Mouse (Mus musculus): ENCODE measurements around the gene S100a6. TPM values are rescaled to one million over a fixed set of nuclear protein-coding genes. Genes with fewer than 3 reads are reported as not detected.

S100a6 gene
- polyA plus RNA-seq, 1 experiment from 2014 or later = 84.2 TPM

DNA sequence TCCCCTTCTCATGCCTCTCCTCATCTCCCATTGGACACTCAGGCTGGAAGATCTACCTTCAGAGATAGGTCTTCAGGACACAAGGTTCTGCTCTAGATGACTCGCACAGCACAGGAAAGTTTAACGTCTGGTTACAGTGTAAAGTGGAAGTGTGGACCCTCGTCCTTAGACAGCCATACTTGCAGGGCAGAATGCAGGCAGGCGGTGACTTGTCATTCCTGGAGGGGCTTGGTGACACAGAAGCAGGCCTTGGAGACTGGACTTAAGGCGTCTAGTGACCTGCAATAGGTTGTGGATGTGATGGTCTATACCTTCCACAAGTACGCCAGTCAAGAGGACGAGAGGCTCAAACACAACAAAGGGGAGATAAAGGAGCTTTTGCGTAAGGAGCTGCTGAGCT, 22.7 kb upstream of the S100a6 start, which contains the start of gene S100a2:
Gene S100a2 (plus strand): TSS at position 301 of the 400 bp plus-strand sequence.
- Histone ChIP-seq H3K27me3 (ENCODE audit: insufficient read depth, low read length) (no peaks in the 10 kb centered on the region), H3K9ac (no peak within 1 kb of the TSS), H3K4me2 (no peak within 1 kb of the TSS), H3K4me3 (ENCODE audit: low read depth, low read length) (no peak within 1 kb of the TSS), H3K27ac (ENCODE audit: low read depth) (no peak within 1 kb of the TSS), H3K36me3 (ENCODE audit: insufficient read depth) (no peaks in the 10 kb centered on the region), H3K4me1 (ENCODE audit: insufficient read depth) (0 out of 2 replicates have a peak, but pooled peaks cover 4% of the 10 kb centered on the region), H3K9me3 (ENCODE audit: low read depth, low read length) (no peaks in the 10 kb centered on the region)
- no peak for ATAC-seq (ENCODE audit: insufficient read depth)
- DNase-seq = no peak
- WGBS = 80% methylated on average over 8 of the region's 8 CpGs
- no peak for TF ChIP-seq CTCF (IDR thresholded peaks at IDR 0.05; ENCODE audit: low read depth)

DNA sequence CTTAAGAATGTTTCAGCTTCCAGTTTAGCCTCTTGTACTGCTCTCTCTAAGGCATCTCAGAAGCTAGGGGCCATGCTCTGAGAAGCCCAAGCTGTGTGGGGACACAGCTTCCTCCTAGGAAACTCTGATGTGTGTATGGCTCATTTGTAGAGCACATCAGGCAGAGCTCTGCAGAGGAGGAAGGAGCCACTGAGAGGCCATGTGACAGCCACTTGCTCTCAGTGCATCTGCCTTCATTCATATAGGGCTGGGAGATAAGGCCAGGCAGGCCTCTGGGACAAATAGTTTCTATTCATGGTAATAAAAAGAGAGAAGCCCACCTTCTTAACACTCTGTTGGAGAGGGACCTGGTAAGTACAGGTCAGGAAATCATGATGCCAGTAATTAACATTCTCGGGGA, 18.2 kb upstream of the S100a6 start:
- Histone ChIP-seq H3K36me3 (ENCODE audit: insufficient read depth) (no peaks in the 10 kb centered on the region), H3K27ac (ENCODE audit: low read depth) (no peak overlapping the region), H3K4me3 (ENCODE audit: low read depth, low read length) (no peak overlapping the region), H3K27me3 (ENCODE audit: insufficient read depth, low read length) (no peaks in the 10 kb centered on the region), H3K9ac (no peak overlapping the region), H3K9me3 (ENCODE audit: low read depth, low read length) (no peaks in the 10 kb centered on the region), H3K4me1 (ENCODE audit: insufficient read depth) (no peaks in the 10 kb centered on the region), H3K4me2 (no peak overlapping the region)
- TF ChIP-seq CTCF (IDR thresholded peaks at IDR 0.05; ENCODE audit: low read depth) = no peak
- DNase-seq (no peak), ATAC-seq (ENCODE audit: insufficient read depth) (no peak)
- 87% methylated on average over 1 of the region's 1 CpGs for WGBS

DNA sequence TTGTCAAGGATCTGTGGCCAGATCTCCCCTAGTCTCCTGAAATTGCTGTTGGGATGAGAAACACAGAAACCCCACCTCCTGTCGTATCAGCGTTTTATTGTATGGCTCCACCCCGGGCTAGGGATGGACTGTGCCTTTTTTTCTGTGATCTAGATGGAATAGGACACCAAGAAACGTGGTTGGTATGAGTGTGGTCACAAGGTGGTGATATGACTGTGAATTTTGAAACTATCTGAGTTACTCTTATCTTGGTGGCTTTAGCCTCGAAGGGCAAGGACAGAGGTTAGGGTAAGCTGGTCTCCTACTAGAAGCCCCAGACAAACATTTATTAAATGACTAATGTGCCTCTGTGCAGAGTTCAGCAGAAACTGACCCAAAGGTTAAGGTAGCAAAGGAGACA, 17.1 kb upstream of the S100a6 start:
- H3K27ac ChIP-seq (ENCODE audit: low read depth) = no peak overlapping the region
- WGBS = 54% methylated on average over 5 of the region's 5 CpGs
- no peak overlapping the region for H3K4me2 ChIP-seq
- H3K9me3 ChIP-seq (ENCODE audit: low read depth, low read length) = no peaks in the 10 kb centered on the region
- H3K4me1 ChIP-seq (ENCODE audit: insufficient read depth) = no peaks in the 10 kb centered on the region
- H3K4me3 ChIP-seq (ENCODE audit: low read depth, low read length) = no peak overlapping the region
- H3K36me3 ChIP-seq (ENCODE audit: insufficient read depth) = no peaks in the 10 kb centered on the region
- TF ChIP-seq CTCF (IDR thresholded peaks at IDR 0.05; ENCODE audit: low read depth) = no peak
- DNase-seq (no peak), ATAC-seq (ENCODE audit: insufficient read depth) (no peak)
- H3K9ac ChIP-seq = no peak overlapping the region
- no peaks in the 10 kb centered on the region for H3K27me3 ChIP-seq (ENCODE audit: insufficient read depth, low read length)

DNA sequence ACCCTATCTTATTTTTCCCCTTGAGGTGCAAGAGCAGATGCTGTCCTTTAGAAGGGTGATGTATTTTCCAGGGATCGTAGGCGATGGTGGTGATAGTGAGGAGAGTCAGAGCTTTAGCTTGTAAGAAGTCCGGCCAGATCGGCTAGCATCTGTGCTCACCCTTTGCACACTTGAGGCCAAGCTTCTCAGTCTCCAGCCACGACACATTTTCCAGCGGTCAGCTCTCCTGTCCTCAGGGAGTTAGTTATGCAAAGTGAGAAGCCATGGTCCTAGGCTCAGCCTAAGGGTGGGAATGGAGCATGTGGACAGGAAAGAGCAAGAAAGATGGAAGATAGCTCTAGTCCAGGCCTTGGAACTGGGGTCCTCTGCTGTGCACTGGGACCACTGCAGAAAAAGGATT, 15.9 kb upstream of the S100a6 start:
- 88% methylated on average over 6 of the region's 6 CpGs for WGBS
- DNase-seq = no peak
- Histone ChIP-seq H3K4me1 (ENCODE audit: insufficient read depth) (no peaks in the 10 kb centered on the region), H3K36me3 (ENCODE audit: insufficient read depth) (no peaks in the 10 kb centered on the region), H3K9me3 (ENCODE audit: low read depth, low read length) (no peaks in the 10 kb centered on the region), H3K9ac (no peak overlapping the region), H3K27ac (ENCODE audit: low read depth) (no peak overlapping the region), H3K4me2 (no peak overlapping the region), H3K27me3 (ENCODE audit: insufficient read depth, low read length) (no peaks in the 10 kb centered on the region), H3K4me3 (ENCODE audit: low read depth, low read length) (no peak overlapping the region)
- ATAC-seq (ENCODE audit: insufficient read depth) = no peak
- TF ChIP-seq CTCF (IDR thresholded peaks at IDR 0.05; ENCODE audit: low read depth) = no peak

DNA sequence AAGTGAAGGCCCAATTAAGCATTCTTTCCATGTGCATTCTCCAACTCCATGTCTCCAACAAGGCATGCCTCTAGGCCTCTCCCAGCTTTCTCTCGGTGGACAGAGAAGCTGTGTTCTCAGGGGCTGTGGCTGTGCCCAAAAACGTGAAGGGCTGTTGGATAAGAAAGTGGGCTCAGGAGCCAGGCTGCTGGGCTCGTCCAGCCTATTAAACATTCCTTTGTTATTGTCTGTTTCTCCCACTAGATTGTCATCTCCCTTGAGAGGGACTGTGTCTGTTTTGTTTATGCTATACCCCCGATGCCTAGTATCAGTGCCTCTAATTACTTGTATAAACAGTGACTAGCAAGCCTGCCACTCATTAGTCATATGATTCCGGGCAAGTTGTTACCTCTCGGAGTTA, 14.9 kb upstream of the S100a6 start:
- WGBS = 24% methylated on average over 6 of the region's 6 CpGs
- Histone ChIP-seq H3K9ac (no peak overlapping the region), H3K27ac (ENCODE audit: low read depth) (no peak overlapping the region), H3K4me1 (ENCODE audit: insufficient read depth) (no peaks in the 10 kb centered on the region), H3K4me3 (ENCODE audit: low read depth, low read length) (no peak overlapping the region), H3K36me3 (ENCODE audit: insufficient read depth) (no peaks in the 10 kb centered on the region), H3K9me3 (ENCODE audit: low read depth, low read length) (no peaks in the 10 kb centered on the region), H3K27me3 (ENCODE audit: insufficient read depth, low read length) (no peaks in the 10 kb centered on the region), H3K4me2 (no peak overlapping the region)
- ATAC-seq (ENCODE audit: insufficient read depth) (no peak), DNase-seq (no peak)
- no peak for TF ChIP-seq CTCF (IDR thresholded peaks at IDR 0.05; ENCODE audit: low read depth)

DNA sequence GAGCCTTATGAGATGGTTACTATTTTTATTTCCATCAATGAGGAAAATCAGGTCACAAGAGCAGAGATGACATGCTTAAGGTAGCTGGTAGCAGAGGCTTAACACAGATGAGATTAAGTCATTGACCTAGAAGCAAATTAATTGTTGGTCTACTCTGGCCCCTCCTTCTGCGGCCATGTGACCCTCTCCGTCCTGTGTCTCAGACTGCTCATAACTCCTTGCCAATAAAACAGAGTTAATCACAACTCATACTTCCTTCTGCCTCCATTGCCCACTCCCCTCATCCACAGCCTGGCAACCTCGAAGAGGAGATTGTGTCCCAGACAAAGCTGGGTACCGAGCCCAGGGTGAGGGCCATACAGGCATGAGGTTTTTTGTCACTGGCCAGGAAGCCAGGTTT, 14.5 kb upstream of the S100a6 start:
- Histone ChIP-seq H3K4me2 (no peak overlapping the region), H3K27ac (ENCODE audit: low read depth) (no peak overlapping the region), H3K9me3 (ENCODE audit: low read depth, low read length) (no peaks in the 10 kb centered on the region), H3K4me1 (ENCODE audit: insufficient read depth) (0 out of 2 replicates have a peak, but pooled peaks cover under 1% of the 10 kb centered on the region), H3K9ac (no peak overlapping the region), H3K4me3 (ENCODE audit: low read depth, low read length) (no peak overlapping the region), H3K27me3 (ENCODE audit: insufficient read depth, low read length) (no peaks in the 10 kb centered on the region), H3K36me3 (ENCODE audit: insufficient read depth) (no peaks in the 10 kb centered on the region)
- TF ChIP-seq CTCF (IDR thresholded peaks at IDR 0.05; ENCODE audit: low read depth) = no peak
- no peak for DNase-seq
- 77% methylated on average over 4 of the region's 4 CpGs for WGBS
- no peak for ATAC-seq (ENCODE audit: insufficient read depth)

DNA sequence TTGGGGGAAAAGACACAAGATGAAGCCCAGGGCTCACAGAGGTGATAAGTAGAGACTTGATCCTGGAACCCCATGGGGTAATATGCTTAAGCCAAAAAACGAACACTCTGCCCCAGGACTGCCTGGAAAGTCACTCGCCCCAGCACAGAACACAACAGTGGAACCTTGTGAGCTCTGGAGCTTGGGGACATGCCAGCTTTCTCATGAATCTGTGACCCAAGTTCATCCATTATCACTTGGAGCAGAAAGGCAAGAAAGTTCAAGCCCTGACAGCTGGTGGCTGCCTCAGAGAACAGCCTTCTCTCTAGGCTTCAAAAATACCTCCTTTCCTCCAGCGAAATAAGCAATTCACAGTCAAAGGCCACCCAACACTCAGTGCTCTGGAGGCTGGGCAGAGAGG, 13.3 kb upstream of the S100a6 start:
- no peak overlapping the region for H3K4me2 ChIP-seq
- whole genome bisulfite sequencing = 53% methylated on average over 3 of the region's 3 CpGs

DNA sequence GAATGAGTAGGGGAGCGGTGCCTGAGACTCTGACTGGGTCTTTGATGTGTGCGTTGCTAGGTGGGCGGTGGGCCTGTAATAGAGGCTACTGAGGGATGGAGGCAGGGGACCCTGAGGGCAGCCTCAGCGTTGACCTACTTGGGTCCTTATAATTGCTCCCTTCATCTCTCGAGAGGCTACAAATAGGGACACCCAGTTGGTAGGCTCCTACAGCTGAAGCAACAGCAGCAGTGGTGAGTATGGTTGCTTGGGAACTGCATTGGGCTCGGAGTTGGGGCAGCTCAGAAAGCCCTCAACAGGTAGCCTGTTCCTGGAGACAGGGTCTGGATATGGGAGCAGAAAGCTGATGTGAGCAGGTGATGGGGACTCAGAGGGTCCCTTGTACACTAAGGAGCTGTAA, 12.6 kb upstream of the S100a6 start:
- ATAC-seq (ENCODE audit: insufficient read depth) (no peak), DNase-seq (no peak)
- Histone ChIP-seq H3K27ac (ENCODE audit: low read depth) (no peak overlapping the region), H3K4me3 (ENCODE audit: low read depth, low read length) (no peak overlapping the region), H3K4me1 (ENCODE audit: insufficient read depth) (peaks cover 16% of the 10 kb centered on the region), H3K27me3 (ENCODE audit: insufficient read depth, low read length) (no peaks in the 10 kb centered on the region), H3K9me3 (ENCODE audit: low read depth, low read length) (no peaks in the 10 kb centered on the region), H3K9ac (no peak overlapping the region), H3K36me3 (ENCODE audit: insufficient read depth) (no peaks in the 10 kb centered on the region), H3K4me2 (no peak overlapping the region)
- WGBS = 76% methylated on average over 6 of the region's 6 CpGs
- no peak for TF ChIP-seq CTCF (IDR thresholded peaks at IDR 0.05; ENCODE audit: low read depth)

More for the DNA sequence above, 13.3 kb upstream of the S100a6 start:
- Histone ChIP-seq H3K4me1 (ENCODE audit: insufficient read depth) (peaks cover 9% of the 10 kb centered on the region), H3K27me3 (ENCODE audit: insufficient read depth, low read length) (no peaks in the 10 kb centered on the region), H3K9ac (no peak overlapping the region), H3K4me3 (ENCODE audit: low read depth, low read length) (no peak overlapping the region), H3K27ac (ENCODE audit: low read depth) (no peak overlapping the region), H3K36me3 (ENCODE audit: insufficient read depth) (no peaks in the 10 kb centered on the region), H3K9me3 (ENCODE audit: low read depth, low read length) (no peaks in the 10 kb centered on the region)
- no peak for TF ChIP-seq CTCF (IDR thresholded peaks at IDR 0.05; ENCODE audit: low read depth)
- no peak for DNase-seq
- ATAC-seq (ENCODE audit: insufficient read depth) = no peak
